Comparison of ENCODE assay signal across 7 mouse cellular contexts in genomic region chr1:167781787-167782484, GRCm38 (mm10).
DNase-seq lines count a peak whose midpoint lies in the region; ATAC-seq and TF ChIP-seq lines count a peak whose summit lies in the region.

No protein-coding gene starts in this region.

- peak; percentile 83 for DNase-seq in R1 (ENCODE audit: low read depth, low spot score)
- DNase-seq in c-Kit-negative CD71-positive TER-119-positive erythroid progenitor cells, embryonic 14.5 days (ENCODE audit: low read depth, low spot score): peak; percentile 35
- DNase-seq in hindbrain, embryonic 11.5 days (ENCODE audit: low spot score): peak; percentile 84
- peak in 1 of 2 experiments; percentile 64 for DNase-seq in layer of hippocampus, adult 2 months (ENCODE audit: low spot score in 2 of 2)
- peak; percentile 73 for DNase-seq in lung, postnatal 0 days (ENCODE audit: low spot score)
- peak; percentile 57 for DNase-seq in right cerebral cortex, postnatal 4 days

- peak; percentile 42; the same call in 1 of the 2 replicates for ATAC-seq in forebrain, embryonic 15.5 days (replicated peaks)
- ATAC-seq in hindbrain, embryonic 11.5 days (ENCODE audit: low FRiP score): 0 out of 2 replicates have a peak, but pooled peaks have one; percentile 51
- peak; percentile 33; the same call in 1 of the 2 replicates for ATAC-seq in lung, postnatal 0 days

- H3K27ac ChIP-seq in forebrain, embryonic 15.5 days (replicated peaks): no peak overlapping the region
- no peak overlapping the region for H3K27ac ChIP-seq in hindbrain, embryonic 11.5 days (ENCODE audit: low read depth, low read length)
- H3K27ac ChIP-seq in layer of hippocampus, adult 2 months: no peak overlapping the region
- no peak overlapping the region for H3K27ac ChIP-seq in lung, postnatal 0 days (ENCODE audit: low read length)

- no peaks in the 10 kb centered on the region for H3K9me3 ChIP-seq in forebrain, embryonic 15.5 days
- no peaks in the 10 kb centered on the region for H3K9me3 ChIP-seq in hindbrain, embryonic 11.5 days (ENCODE audit: control insufficient read depth, low read length)
- no peaks in the 10 kb centered on the region for H3K9me3 ChIP-seq in lung, postnatal 0 days (ENCODE audit: low read length)

- no peaks in the 10 kb centered on the region for H3K27me3 ChIP-seq in forebrain, embryonic 15.5 days
- H3K27me3 ChIP-seq in hindbrain, embryonic 11.5 days (ENCODE audit: control insufficient read depth, insufficient read depth, low read length): no peaks in the 10 kb centered on the region
- H3K27me3 ChIP-seq in lung, postnatal 0 days (replicated peaks; ENCODE audit: insufficient read depth, low read length): no peaks in the 10 kb centered on the region

- no peak for TF ChIP-seq EP300 in lung, postnatal 0 days (IDR thresholded peaks at IDR 0.05)

- 34% methylated on average over 10 of the region's 10 CpGs for WGBS in forebrain, embryonic 15.5 days
- WGBS in hindbrain, embryonic 11.5 days: 44% methylated on average over 10 of the region's 10 CpGs
- 58% methylated on average over 10 of the region's 10 CpGs for WGBS in lung, postnatal 0 days

- peak; percentile 88 for TF ChIP-seq CTCF in layer of hippocampus, adult 2 months (conservative IDR thresholded peaks at IDR 0.05)
- TF ChIP-seq CTCF in lung, postnatal 0 days (IDR thresholded peaks at IDR 0.05): peak; percentile 82

- H3K4me2 ChIP-seq in forebrain, embryonic 15.5 days (replicated peaks): no peak overlapping the region
- no peak overlapping the region for H3K4me2 ChIP-seq in hindbrain, embryonic 11.5 days (replicated peaks; ENCODE audit: low read depth, low read length)
- no peak overlapping the region for H3K4me2 ChIP-seq in lung, postnatal 0 days (replicated peaks; ENCODE audit: low read depth, low read length)

- H3K4me3 ChIP-seq in forebrain, embryonic 15.5 days: no peak overlapping the region
- no peak overlapping the region for H3K4me3 ChIP-seq in hindbrain, embryonic 11.5 days (ENCODE audit: low read depth, low read length)
- H3K4me3 ChIP-seq in layer of hippocampus, adult 2 months: no peak overlapping the region
- H3K4me3 ChIP-seq in lung, postnatal 0 days (ENCODE audit: low read depth, low read length): no peak overlapping the region

- H3K36me3 ChIP-seq in forebrain, embryonic 15.5 days: no peaks in the 10 kb centered on the region
- no peaks in the 10 kb centered on the region for H3K36me3 ChIP-seq in hindbrain, embryonic 11.5 days (ENCODE audit: control insufficient read depth, insufficient read depth, low read length)
- no peaks in the 10 kb centered on the region for H3K36me3 ChIP-seq in lung, postnatal 0 days (ENCODE audit: insufficient read depth, low read length)

- H3K4me1 ChIP-seq in forebrain, embryonic 15.5 days: no peaks in the 10 kb centered on the region
- H3K4me1 ChIP-seq in hindbrain, embryonic 11.5 days (replicated peaks; ENCODE audit: control insufficient read depth, insufficient read depth, low read length): 0 out of 2 replicates have a peak, but pooled peaks cover 2% of the 10 kb centered on the region
- H3K4me1 ChIP-seq in lung, postnatal 0 days (ENCODE audit: insufficient read depth, low read depth, low read length): no peaks in the 10 kb centered on the region

- H3K9ac ChIP-seq in forebrain, embryonic 15.5 days (replicated peaks): no peak overlapping the region
- no peak overlapping the region for H3K9ac ChIP-seq in hindbrain, embryonic 11.5 days (ENCODE audit: low read depth, low read length)
- no peak overlapping the region for H3K9ac ChIP-seq in lung, postnatal 0 days (replicated peaks; ENCODE audit: low read depth)
